Mouse (Mus musculus): ENCODE data around the gene Dcaf4. TPM values are rescaled to one million over a fixed set of nuclear protein-coding genes. Genes with fewer than 3 reads are reported as not detected.

Gene Dcaf4
- polyA plus RNA-seq (2021; fragmentation: Nextera tagmentation): 21.7 and 21.9 TPM in 2 replicates
- long read RNA-seq, experiment 1, transcript Dcaf4-201 (14 exons, 2,008 nt): major isoform, 45 of 58 reads
- long read RNA-seq, experiment 1, partial matches to known transcripts: 4 of 58 reads
- long read RNA-seq, experiment 1, other reads (novel, unspliced or antisense): 7 of 58 reads
- long read RNA-seq, experiment 2, transcript Dcaf4-201 (14 exons, 2,008 nt): major isoform, 78 of 97 reads
- long read RNA-seq, experiment 2, partial matches to known transcripts: 2 of 97 reads
- long read RNA-seq, experiment 2, other reads (novel, unspliced or antisense): 16 of 97 reads

GRCm38 (mm10) chr12:83520311-83520890, at the start of gene Dcaf4:
Gene Dcaf4 (plus strand): TSS chr12:83520466.

GRCm38 (mm10) chr12:83487476-83487991, 32.7 kb upstream of the Dcaf4 start, which contains the start of gene Dpf3:
Gene Dpf3 (minus strand): TSS chr12:83487716.

Other genes with a start within 250 kb of the Dcaf4 start
- gene Dpf3, start 32.8 kb upstream of the Dcaf4 start, polyA plus RNA-seq (2021; fragmentation: Nextera tagmentation): 7.5 and 8.5 TPM in 2 replicates
- gene Zfyve1, start 76.8 kb downstream of the Dcaf4 start, polyA plus RNA-seq (2021; fragmentation: Nextera tagmentation): 5.1 and 5.8 TPM in 2 replicates
- gene Rbm25, start 110.8 kb downstream of the Dcaf4 start, polyA plus RNA-seq (2021; fragmentation: Nextera tagmentation): 46.0 and 51.1 TPM in 2 replicates
- 25.3 and 30.2 TPM in 2 replicates for gene Psen1, start 167.7 kb downstream of the Dcaf4 start, polyA plus RNA-seq (2021; fragmentation: Nextera tagmentation)
- gene Papln, start 243.2 kb downstream of the Dcaf4 start, polyA plus RNA-seq (2021; fragmentation: Nextera tagmentation): 0.05 and 0.08 TPM in 2 replicates